In the genomic region with DNA sequence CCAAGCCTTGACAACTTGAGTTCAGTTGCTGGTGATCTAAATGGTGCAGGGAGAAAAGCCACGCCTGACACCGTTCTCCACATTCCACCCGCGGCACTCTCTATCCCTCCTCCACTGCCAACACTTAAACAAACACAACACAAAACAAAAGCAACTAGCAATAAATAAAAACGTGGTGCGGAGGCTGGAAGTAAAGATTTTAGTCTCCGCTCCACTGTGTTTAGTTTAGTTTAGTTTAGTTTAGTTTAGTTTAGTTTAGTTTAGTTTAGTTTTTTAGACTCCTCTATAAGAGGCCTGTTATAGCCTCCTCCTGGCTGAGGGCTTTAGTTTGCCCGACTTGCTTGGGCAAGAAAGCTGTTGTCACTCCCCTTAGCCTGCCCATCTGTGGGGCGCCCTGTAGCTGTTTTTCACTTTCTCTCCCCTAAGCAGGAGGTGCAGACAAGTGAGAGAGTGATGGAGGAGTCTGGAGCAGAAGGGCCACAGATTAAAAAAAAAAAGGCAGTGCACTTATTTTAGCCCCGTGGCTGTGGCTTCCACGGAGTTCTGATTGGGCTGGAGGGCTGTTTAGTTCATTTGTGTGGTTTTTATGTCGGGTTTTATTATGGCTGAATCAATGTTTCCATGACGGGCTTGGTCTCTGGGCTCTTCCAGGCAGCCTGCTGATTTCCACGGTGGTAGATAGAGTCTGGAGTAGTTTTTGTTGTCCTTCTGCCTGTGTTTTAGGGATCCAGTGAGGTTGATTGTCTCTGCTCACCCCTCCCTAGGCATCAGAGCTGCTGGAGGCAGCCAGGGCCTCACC, we compare ENCODE assay signal across 9 mouse cellular contexts. TPM values are rescaled to one million over a fixed set of nuclear protein-coding genes. Genes with fewer than 3 reads are reported as not detected.
DNase-seq lines count a peak whose midpoint lies in the region; ATAC-seq lines count a peak whose summit lies in the region.
"Had no signal": no experiment of that assay in that cellular context is flagged by ENCODE, and none has a peak within 500 bp of the region (broad histone marks: within the 10 kb centered on the region; RNA-seq: fewer than 3 reads in every experiment).

No protein-coding gene starts in this region.

- peak overlapping the region; percentile 19 for H3K4me2 ChIP-seq in embryonic facial prominence, embryonic 11.5 days (ENCODE audit: low read depth, low read length)
- peak overlapping the region; percentile 77 for H3K4me2 ChIP-seq in hindbrain, embryonic 16.5 days (ENCODE audit: low read length)
- peak overlapping the region; percentile 1; the same call in 1 of the 2 replicates for H3K4me2 ChIP-seq in midbrain, embryonic 16.5 days (ENCODE audit: low read length)

- H3K36me3 ChIP-seq in heart, embryonic 10.5 days = peaks cover 10% of the 10 kb centered on the region; the same call in 1 of the 2 replicates
- H3K36me3 ChIP-seq in embryonic facial prominence, embryonic 11.5 days (replicated peaks; ENCODE audit: control insufficient read depth, insufficient read depth, low read depth, low read length) = no peaks in the 10 kb centered on the region
- H3K36me3 ChIP-seq in hindbrain, embryonic 16.5 days (ENCODE audit: control insufficient read depth, insufficient read depth, low read length) = no peaks in the 10 kb centered on the region
- no peaks in the 10 kb centered on the region for H3K36me3 ChIP-seq in midbrain, embryonic 16.5 days (ENCODE audit: control insufficient read depth, insufficient read depth, low read length)
- H3K36me3 ChIP-seq: G1E had no signal

- peak overlapping the region; percentile 75 for H3K4me3 ChIP-seq in heart, embryonic 10.5 days
- H3K4me3 ChIP-seq in embryonic facial prominence, embryonic 11.5 days (ENCODE audit: low read depth, low read length) = no peak overlapping the region
- H3K4me3 ChIP-seq in hindbrain, embryonic 16.5 days (ENCODE audit: low read length) = no peak overlapping the region
- H3K4me3 ChIP-seq in midbrain, embryonic 16.5 days (ENCODE audit: low read depth, low read length) = no peak overlapping the region

- no peaks in the 10 kb centered on the region for H3K27me3 ChIP-seq in heart, embryonic 10.5 days (ENCODE audit: insufficient read depth, poor library complexity, severe bottlenecking)
- H3K27me3 ChIP-seq in embryonic facial prominence, embryonic 11.5 days (ENCODE audit: control insufficient read depth, insufficient read depth, low read length) = no peaks in the 10 kb centered on the region
- no peaks in the 10 kb centered on the region for H3K27me3 ChIP-seq in hindbrain, embryonic 16.5 days (replicated peaks; ENCODE audit: control insufficient read depth, insufficient read depth, low read length)
- H3K27me3 ChIP-seq in midbrain, embryonic 16.5 days (ENCODE audit: control insufficient read depth, insufficient read depth, low read depth, low read length) = no peaks in the 10 kb centered on the region

- peak overlapping the region; percentile 29 for H3K9ac ChIP-seq in embryonic facial prominence, embryonic 11.5 days (replicated peaks; ENCODE audit: low read length)
- H3K9ac ChIP-seq in hindbrain, embryonic 16.5 days (ENCODE audit: low read depth, low read length) = peak overlapping the region; percentile 47
- no peak overlapping the region for H3K9ac ChIP-seq in midbrain, embryonic 16.5 days (ENCODE audit: low read depth, low read length)

- H3K27ac ChIP-seq in heart, embryonic 10.5 days = peak overlapping the region; percentile 75
- no peak overlapping the region; the same call in 1 of the 2 replicates for H3K27ac ChIP-seq in embryonic facial prominence, embryonic 11.5 days (replicated peaks; ENCODE audit: low read depth, low read length)
- peak overlapping the region; percentile 25; the same call in 1 of the 2 replicates for H3K27ac ChIP-seq in hindbrain, embryonic 16.5 days (ENCODE audit: low read depth, low read length)
- no peak overlapping the region for H3K27ac ChIP-seq in midbrain, embryonic 16.5 days (ENCODE audit: low read length)

- ATAC-seq in embryonic facial prominence, embryonic 11.5 days (replicated peaks; ENCODE audit: insufficient number of reproducible peaks, low FRiP score, low TSS enrichment, low read depth) = no peak
- ATAC-seq in hindbrain, embryonic 16.5 days = no peak
- ATAC-seq in midbrain, embryonic 16.5 days = no peak
- ATAC-seq in granulocyte monocyte progenitor cell, adult 5-6 weeks (replicated peaks; ENCODE audit: poor library complexity, severe bottlenecking) = no peak

- H3K4me1 ChIP-seq in heart, embryonic 10.5 days = peaks cover 38% of the 10 kb centered on the region
- no peaks in the 10 kb centered on the region for H3K4me1 ChIP-seq in embryonic facial prominence, embryonic 11.5 days (ENCODE audit: control insufficient read depth, insufficient read depth, low read length)
- H3K4me1 ChIP-seq in hindbrain, embryonic 16.5 days (ENCODE audit: control insufficient read depth, insufficient read depth, low read depth, low read length) = peaks cover 2% of the 10 kb centered on the region; the same call in 1 of the 2 replicates
- H3K4me1 ChIP-seq in midbrain, embryonic 16.5 days (ENCODE audit: control insufficient read depth, insufficient read depth, low read length) = peaks cover 9% of the 10 kb centered on the region

- H3K9me3 ChIP-seq in heart, embryonic 10.5 days = no peaks in the 10 kb centered on the region
- no peaks in the 10 kb centered on the region for H3K9me3 ChIP-seq in embryonic facial prominence, embryonic 11.5 days (replicated peaks; ENCODE audit: control insufficient read depth, low read length)
- H3K9me3 ChIP-seq in hindbrain, embryonic 16.5 days (ENCODE audit: control insufficient read depth, low read length) = no peaks in the 10 kb centered on the region
- no peaks in the 10 kb centered on the region for H3K9me3 ChIP-seq in midbrain, embryonic 16.5 days (replicated peaks; ENCODE audit: control insufficient read depth, low read length, poor library complexity, severe bottlenecking)
- H3K9me3 ChIP-seq: G1E had no signal

- 19% methylated on average over 14 of the region's 14 CpGs for WGBS in heart, embryonic 10.5 days
- 22% methylated on average over 14 of the region's 14 CpGs for WGBS in embryonic facial prominence, embryonic 11.5 days
- WGBS in hindbrain, embryonic 16.5 days = 20% methylated on average over 14 of the region's 14 CpGs
- WGBS in midbrain, embryonic 16.5 days = 25% methylated on average over 14 of the region's 14 CpGs

- DNase-seq in heart, embryonic 10.5 days (ENCODE audit: low spot score) = no peak
- DNase-seq in heart, postnatal 14 days = no peak
- peak; percentile 24 for DNase-seq in embryonic facial prominence, embryonic 11.5 days (ENCODE audit: low spot score)
- no peak for DNase-seq in MN1 (ENCODE audit: low spot score)
- DNase-seq in cerebellum, postnatal 25 days = no peak

- intact Hi-C loops in heart, postnatal 14 days (cut with DNase I) = loop anchor here (1.0 kb wide), 1 partner anchor 31 kb away; no protein-coding TSS in a partner anchor

RNA-seq across cellular contexts. Expression of gene Ston1, which starts 1.3 kb away (rescaled TPM):
- 3.6 and 4.5 TPM in 2 replicates for polyA plus RNA-seq in heart, embryonic 10.5 days (2016; fragmentation: Nextera tagmentation; extraction: Ambion mirVana)
- total RNA-seq in heart, postnatal 14 days (2021) = 10 to 100 TPM; 25.4 to 25.6 TPM
- 5.1 and 6.2 TPM in 2 replicates for polyA plus RNA-seq in embryonic facial prominence, embryonic 11.5 days (2014; fragmentation: Nextera tagmentation; extraction: Ambion mirVana)
- 1.7 and 2.1 TPM in 2 replicates for polyA plus RNA-seq in hindbrain, embryonic 16.5 days (2015; fragmentation: Nextera tagmentation; extraction: Ambion mirVana)
- polyA plus RNA-seq in midbrain, embryonic 16.5 days (2015; fragmentation: Nextera tagmentation; extraction: Ambion mirVana) = 1.0 and 1.7 TPM in 2 replicates
- 0.51 TPM in 1 of 2 replicates, not detected in the other for total RNA-seq in granulocyte monocyte progenitor cell, adult 5-6 weeks (2014; fragmentation: Nextera tagmentation)
- not detected in 2 replicates for total RNA-seq in granulocyte monocyte progenitor cell, adult 5-6 weeks (2017)

Comparison
In these comparisons a context has a peak if more than half of its experiments do, and no peak if none do; other contexts are left out.
1. H3K27ac ChIP-seq: peak in heart, embryonic 10.5 days (single experiment) and hindbrain, embryonic 16.5 days (single experiment); none in embryonic facial prominence, embryonic 11.5 days (single experiment) and midbrain, embryonic 16.5 days (single experiment).
2. H3K4me2 ChIP-seq: peak in every context shown above with its lines; median percentile 77 in hindbrain, embryonic 16.5 days; 19 in embryonic facial prominence, embryonic 11.5 days; 1 in midbrain, embryonic 16.5 days.